Mouse (Mus musculus): Measurements from ENCODE around the gene Lrrc32.

- TF ChIP-seq CTCF (IDR thresholded peaks at IDR 0.05; ENCODE audit: control insufficient read depth, insufficient read depth, insufficient read length) (no peak), CEBPB (IDR thresholded peaks at IDR 0.05; ENCODE audit: low read depth) (no peak), USF1 (IDR thresholded peaks at IDR 0.05; ENCODE audit: low read depth) (no peak), MAX (IDR thresholded peaks at IDR 0.05) (no peak), MYOD1 (IDR thresholded peaks at IDR 0.05; ENCODE audit: control insufficient read depth, insufficient read length, low read depth) (no peak), MYOG (IDR thresholded peaks at IDR 0.05; ENCODE audit: control insufficient read depth, extremely low read depth, insufficient read length) (no peak), FOSL1 (IDR thresholded peaks at IDR 0.05; ENCODE audit: insufficient read depth, low read length, poor library complexity, severe bottlenecking) (no peak)
Measured at GRCm38 (mm10) chr7:98532981-98533380, 43.9 kb downstream of the Lrrc32 start.

All from C2C12 (cell line).